Mouse (Mus musculus): ENCODE measurements around the gene Spdl1. TPM values are rescaled to one million over a fixed set of nuclear protein-coding genes. Genes with fewer than 3 reads are reported as not detected.
"Not testable (repeated sequence)": the region's sequence is repeated elsewhere in the genome, so short reads cannot be mapped to it uniquely, and the experiment has no call there.

The Spdl1 gene
- polyA plus RNA-seq, 1 experiment from 2014 or later = 26.3 TPM

DNA sequence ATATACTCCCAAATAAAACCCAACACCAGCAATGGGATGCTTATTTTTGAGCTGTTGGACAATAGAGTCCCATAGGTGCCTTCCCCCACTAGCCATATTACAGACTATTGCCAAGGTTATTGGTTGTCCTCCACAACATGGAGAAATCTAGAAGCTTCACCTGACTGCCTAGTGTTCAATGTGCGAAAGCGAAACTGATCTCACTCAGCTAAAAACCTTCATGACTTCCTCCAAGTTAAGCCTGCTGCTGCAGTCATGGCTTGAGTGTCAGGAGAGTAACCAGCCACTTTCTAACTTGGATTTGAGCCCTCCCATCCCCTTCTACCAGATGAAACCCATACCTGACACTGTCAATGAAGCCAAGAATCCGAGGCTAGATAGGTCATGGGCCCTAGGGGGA is 5.6 kb downstream of the Spdl1 start:
- H3K9me3 ChIP-seq (ENCODE audit: control insufficient read depth, low read length) = no peaks in the 10 kb centered on the region
- H3K9ac ChIP-seq (ENCODE audit: low read length) = no peak overlapping the region
- no peak overlapping the region for H3K27ac ChIP-seq (ENCODE audit: low read depth, low read length)
- 92% methylated on average over 3 of the region's 3 CpGs for WGBS
- no peak overlapping the region for H3K4me2 ChIP-seq (ENCODE audit: low read depth)
- H3K4me1 ChIP-seq (ENCODE audit: control insufficient read depth, insufficient read depth, low read length) = peaks cover 5% of the 10 kb centered on the region
- ATAC-seq (ENCODE audit: insufficient read depth, low FRiP score, low TSS enrichment) (no peak), DNase-seq (ENCODE audit: low spot score) (no peak)
- H3K27me3 ChIP-seq (ENCODE audit: control insufficient read depth, insufficient read depth, low read length) = no peaks in the 10 kb centered on the region
- peaks cover 7% of the 10 kb centered on the region for H3K36me3 ChIP-seq (ENCODE audit: control insufficient read depth, insufficient read depth, low read length)
- no peak overlapping the region for H3K4me3 ChIP-seq (ENCODE audit: low read depth, low read length)

DNA sequence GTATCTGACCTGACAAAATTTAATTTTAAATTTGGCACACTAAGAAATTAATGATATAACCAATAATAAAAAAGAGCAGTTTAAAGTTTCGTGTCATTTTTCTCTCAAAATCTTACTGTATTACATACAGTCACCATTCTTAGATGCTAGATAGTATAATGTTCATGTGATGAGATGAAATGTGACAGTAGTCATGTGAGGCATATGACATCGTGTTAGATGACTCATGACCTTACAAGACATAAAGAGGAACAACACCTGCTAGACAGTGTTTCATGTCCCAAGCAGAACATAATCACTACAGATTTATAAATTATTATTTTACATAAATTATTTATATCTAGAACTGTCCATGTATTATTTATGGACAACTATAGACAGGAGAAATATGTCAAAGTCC is 6.5 kb downstream of the Spdl1 start:
- no peaks in the 10 kb centered on the region for H3K4me1 ChIP-seq (ENCODE audit: control insufficient read depth, insufficient read depth, low read length)
- H3K27ac ChIP-seq (ENCODE audit: low read depth, low read length) = no peak overlapping the region
- H3K27me3 ChIP-seq (ENCODE audit: control insufficient read depth, insufficient read depth, low read length) = no peaks in the 10 kb centered on the region
- ATAC-seq (ENCODE audit: insufficient read depth, low FRiP score, low TSS enrichment) (no peak), DNase-seq (ENCODE audit: low spot score) (no peak)
- H3K9ac ChIP-seq (ENCODE audit: low read length) = no peak overlapping the region
- no peak overlapping the region for H3K4me3 ChIP-seq (ENCODE audit: low read depth, low read length)
- H3K4me2 ChIP-seq (ENCODE audit: low read depth) = no peak overlapping the region
- H3K9me3 ChIP-seq (ENCODE audit: control insufficient read depth, low read length) = no peaks in the 10 kb centered on the region
- H3K36me3 ChIP-seq (ENCODE audit: control insufficient read depth, insufficient read depth, low read length) = peaks cover 9% of the 10 kb centered on the region
- 97% methylated on average over 2 of the region's 2 CpGs for WGBS

DNA sequence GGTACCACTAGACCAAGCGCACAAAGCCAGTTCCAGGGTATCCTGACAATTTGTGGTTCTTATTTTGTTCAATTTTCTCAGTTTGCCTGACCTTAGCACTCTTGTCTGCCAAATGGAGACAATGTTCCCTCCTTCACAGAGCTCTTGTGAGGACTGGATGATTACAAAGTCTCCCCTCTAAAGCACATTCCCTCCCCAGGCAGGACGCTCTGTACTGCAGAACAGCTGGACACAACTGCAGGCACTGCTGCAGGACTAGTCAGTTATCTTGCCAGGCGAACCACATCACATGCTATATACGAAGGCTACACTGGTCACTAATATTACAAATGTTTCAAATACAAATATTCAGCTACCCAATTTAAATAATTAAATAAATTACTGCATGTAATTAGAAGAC is 8.7 kb downstream of the Spdl1 start:
- DNase-seq (ENCODE audit: low spot score) = no peak
- Histone ChIP-seq H3K27ac (ENCODE audit: low read depth, low read length) (no peak overlapping the region), H3K9ac (ENCODE audit: low read length) (no peak overlapping the region), H3K4me1 (ENCODE audit: control insufficient read depth, insufficient read depth, low read length) (no peaks in the 10 kb centered on the region), H3K4me2 (ENCODE audit: low read depth) (no peak overlapping the region), H3K36me3 (ENCODE audit: control insufficient read depth, insufficient read depth, low read length) (peaks cover 11% of the 10 kb centered on the region), H3K9me3 (ENCODE audit: control insufficient read depth, low read length) (no peaks in the 10 kb centered on the region), H3K27me3 (ENCODE audit: control insufficient read depth, insufficient read depth, low read length) (no peaks in the 10 kb centered on the region), H3K4me3 (ENCODE audit: low read depth, low read length) (no peak overlapping the region)
- ATAC-seq (ENCODE audit: insufficient read depth, low FRiP score, low TSS enrichment) = no peak
- 93% methylated on average over 4 of the region's 4 CpGs for WGBS

DNA sequence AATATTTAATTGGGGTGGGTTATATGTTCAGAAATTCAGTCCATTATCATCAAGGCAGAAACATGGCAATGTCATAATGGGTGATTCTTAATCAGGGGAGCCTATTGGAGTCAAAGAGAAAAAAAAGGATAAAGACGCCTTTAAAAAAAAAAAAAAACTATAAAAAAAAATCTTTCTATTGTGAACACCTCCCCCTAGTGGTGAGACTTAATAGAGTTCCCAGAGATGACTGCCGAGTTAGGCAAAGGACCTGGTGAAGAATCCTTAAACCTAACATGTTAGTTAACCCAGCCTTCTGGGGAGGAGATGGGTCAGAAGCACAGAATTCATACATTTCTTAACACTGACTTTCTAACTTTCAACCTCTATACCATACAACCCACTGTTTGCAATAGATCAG is 18.7 kb downstream of the Spdl1 start:
- DNase-seq (ENCODE audit: low spot score) = no peak
- no peaks in the 10 kb centered on the region for H3K27me3 ChIP-seq (ENCODE audit: control insufficient read depth, insufficient read depth, low read length)
- H3K36me3 ChIP-seq (ENCODE audit: control insufficient read depth, insufficient read depth, low read length) = 0 out of 2 replicates have a peak, but pooled peaks cover 3% of the 10 kb centered on the region
- H3K4me1 ChIP-seq (ENCODE audit: control insufficient read depth, insufficient read depth, low read length) = no peaks in the 10 kb centered on the region
- no peak for ATAC-seq (ENCODE audit: insufficient read depth, low FRiP score, low TSS enrichment)
- H3K4me3 ChIP-seq (ENCODE audit: low read depth, low read length) = no peak overlapping the region
- H3K9ac ChIP-seq (ENCODE audit: low read length) = no peak overlapping the region
- no peak overlapping the region for H3K27ac ChIP-seq (ENCODE audit: low read depth, low read length)
- H3K9me3 ChIP-seq (ENCODE audit: control insufficient read depth, low read length) = no peaks in the 10 kb centered on the region
- WGBS = 32% methylated on average over 2 of the region's 2 CpGs
- H3K4me2 ChIP-seq (ENCODE audit: low read depth) = no peak overlapping the region

DNA sequence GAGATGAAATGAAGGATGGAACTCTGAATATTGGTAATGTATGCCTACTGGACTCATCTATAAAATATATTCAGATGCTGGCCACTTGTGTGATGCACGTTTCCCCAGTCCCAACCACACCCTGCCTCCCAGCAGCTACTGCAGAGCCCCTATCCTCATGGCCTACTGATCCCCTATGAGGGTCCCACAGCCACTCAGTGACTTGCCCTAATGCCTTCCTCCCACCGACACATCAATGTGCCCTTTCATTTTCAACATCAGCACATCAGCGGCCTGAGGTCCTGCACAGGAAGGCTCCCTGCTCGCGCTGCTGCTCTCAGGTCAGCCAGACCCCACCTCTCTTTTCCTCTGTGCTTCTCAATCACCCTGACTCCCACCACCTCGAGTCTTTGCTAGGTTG is 19.1 kb downstream of the Spdl1 start:
- Histone ChIP-seq H3K4me3 (ENCODE audit: low read depth, low read length) (no peak overlapping the region), H3K4me2 (ENCODE audit: low read depth) (no peak overlapping the region), H3K9me3 (ENCODE audit: control insufficient read depth, low read length) (no peaks in the 10 kb centered on the region), H3K4me1 (ENCODE audit: control insufficient read depth, insufficient read depth, low read length) (no peaks in the 10 kb centered on the region), H3K36me3 (ENCODE audit: control insufficient read depth, insufficient read depth, low read length) (0 out of 2 replicates have a peak, but pooled peaks cover 3% of the 10 kb centered on the region), H3K9ac (ENCODE audit: low read length) (no peak overlapping the region), H3K27ac (ENCODE audit: low read depth, low read length) (no peak overlapping the region), H3K27me3 (ENCODE audit: control insufficient read depth, insufficient read depth, low read length) (no peaks in the 10 kb centered on the region)
- WGBS = 91% methylated on average over 6 of the region's 6 CpGs
- ATAC-seq (ENCODE audit: insufficient read depth, low FRiP score, low TSS enrichment) = no peak
- no peak for DNase-seq (ENCODE audit: low spot score)

DNA sequence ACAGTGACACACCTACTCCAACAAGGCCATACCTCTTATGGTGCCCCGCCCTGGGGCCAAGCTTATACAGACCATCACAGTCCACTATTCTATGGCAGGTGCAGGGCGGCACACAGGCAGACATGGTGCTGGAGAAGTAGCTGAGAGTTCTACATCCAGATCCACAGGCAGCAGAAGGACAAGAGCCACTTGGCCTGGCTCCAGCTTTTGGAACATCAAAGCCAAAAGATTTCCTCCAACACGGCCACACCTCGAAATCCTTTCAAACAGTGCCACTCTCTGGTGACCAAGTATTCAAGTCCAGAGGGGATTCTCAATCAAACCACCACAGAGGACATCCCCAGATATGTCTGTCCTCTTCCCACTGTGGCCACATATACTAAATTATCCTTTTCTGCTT is 28.4 kb downstream of the Spdl1 start:
- H3K4me1 ChIP-seq (ENCODE audit: control insufficient read depth, insufficient read depth, low read length); H3K9ac ChIP-seq (ENCODE audit: low read length); H3K9me3 ChIP-seq (ENCODE audit: control insufficient read depth, low read length); H3K27me3 ChIP-seq (ENCODE audit: control insufficient read depth, insufficient read depth, low read length); H3K4me2 ChIP-seq (ENCODE audit: low read depth); DNase-seq (ENCODE audit: low spot score); H3K27ac ChIP-seq (ENCODE audit: low read depth, low read length); H3K36me3 ChIP-seq (ENCODE audit: control insufficient read depth, insufficient read depth, low read length); ATAC-seq (ENCODE audit: insufficient read depth, low FRiP score, low TSS enrichment); H3K4me3 ChIP-seq (ENCODE audit: low read depth, low read length): not testable (repeated sequence)
- 88% methylated on average over 4 of the region's 4 CpGs for WGBS

DNA sequence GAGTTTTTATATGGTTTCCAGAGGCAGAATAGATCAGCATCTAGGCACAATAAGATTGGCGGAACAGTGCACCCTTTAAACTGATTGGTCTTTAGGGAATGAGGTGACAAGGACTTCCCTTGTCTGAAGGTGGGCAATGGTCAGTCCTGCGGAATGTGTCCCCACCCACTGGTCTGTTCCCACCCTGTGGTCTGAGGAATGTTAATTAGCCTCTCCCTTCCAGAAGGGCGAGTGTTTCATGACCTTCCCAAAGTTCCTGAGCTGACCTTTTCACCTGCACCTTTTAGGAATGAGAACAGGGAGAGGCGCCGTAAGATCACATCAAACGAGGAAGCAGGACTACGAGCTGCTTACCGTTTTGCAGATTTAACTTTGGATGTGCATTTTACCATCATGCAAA is 35.4 kb downstream of the Spdl1 start:
- not testable (repeated sequence) for H3K9me3 ChIP-seq (ENCODE audit: control insufficient read depth, low read length); H3K4me2 ChIP-seq (ENCODE audit: low read depth); H3K36me3 ChIP-seq (ENCODE audit: control insufficient read depth, insufficient read depth, low read length); H3K4me3 ChIP-seq (ENCODE audit: low read depth, low read length); ATAC-seq (ENCODE audit: insufficient read depth, low FRiP score, low TSS enrichment); H3K27me3 ChIP-seq (ENCODE audit: control insufficient read depth, insufficient read depth, low read length); H3K4me1 ChIP-seq (ENCODE audit: control insufficient read depth, insufficient read depth, low read length); H3K9ac ChIP-seq (ENCODE audit: low read length); DNase-seq (ENCODE audit: low spot score); H3K27ac ChIP-seq (ENCODE audit: low read depth, low read length)
- 63% methylated on average over 8 of the region's 8 CpGs for WGBS

DNA sequence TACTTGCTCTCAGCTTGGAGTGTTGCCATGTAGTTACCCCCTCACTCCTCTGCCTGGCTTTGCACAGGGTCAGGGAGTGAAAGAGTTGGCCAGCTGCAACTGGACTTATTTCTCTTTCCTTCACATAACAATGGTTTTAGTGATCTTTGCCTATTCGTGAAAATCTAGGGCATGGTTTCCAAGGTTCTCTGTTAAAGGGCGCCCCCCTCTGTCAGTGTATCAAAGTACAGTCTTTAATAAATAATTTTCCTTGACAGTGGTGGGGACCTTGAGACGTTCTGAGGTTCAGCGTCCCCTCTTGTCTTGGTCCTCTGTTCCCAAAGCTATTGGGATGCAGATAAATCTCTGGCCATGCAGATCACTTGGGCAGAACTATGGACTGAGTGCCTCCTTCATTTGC is 37.3 kb downstream of the Spdl1 start:
- Histone ChIP-seq H3K4me1 (ENCODE audit: control insufficient read depth, insufficient read depth, low read length) (no peaks in the 10 kb centered on the region), H3K9ac (ENCODE audit: low read length) (no peak overlapping the region), H3K9me3 (ENCODE audit: control insufficient read depth, low read length) (no peaks in the 10 kb centered on the region), H3K27ac (ENCODE audit: low read depth, low read length) (no peak overlapping the region), H3K27me3 (ENCODE audit: control insufficient read depth, insufficient read depth, low read length) (no peaks in the 10 kb centered on the region), H3K36me3 (ENCODE audit: control insufficient read depth, insufficient read depth, low read length) (no peaks in the 10 kb centered on the region), H3K4me2 (ENCODE audit: low read depth) (no peak overlapping the region), H3K4me3 (ENCODE audit: low read depth, low read length) (no peak overlapping the region)
- WGBS = 28% methylated on average over 4 of the region's 4 CpGs
- ATAC-seq (ENCODE audit: insufficient read depth, low FRiP score, low TSS enrichment) (no peak), DNase-seq (ENCODE audit: low spot score) (no peak)

DNA sequence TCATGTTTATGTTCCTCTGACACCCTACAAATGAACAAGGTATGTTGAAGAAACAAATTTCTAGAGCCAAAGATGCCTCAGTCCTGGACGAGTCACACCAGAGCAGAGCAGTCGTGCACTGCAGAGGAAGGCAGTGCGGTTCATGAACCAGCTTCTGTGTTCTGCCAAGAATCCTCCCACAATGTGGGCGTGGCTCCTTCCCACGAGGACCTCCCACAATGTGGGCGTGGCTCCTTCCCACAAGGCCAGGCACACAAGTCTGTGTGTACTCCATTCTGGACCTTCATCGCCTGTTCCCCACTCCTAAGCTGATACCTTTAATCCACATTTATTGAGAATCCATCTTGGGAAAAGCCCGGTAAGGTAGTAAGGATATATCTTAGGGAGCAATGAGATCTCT is 41.6 kb downstream of the Spdl1 start:
- Histone ChIP-seq H3K36me3 (ENCODE audit: control insufficient read depth, insufficient read depth, low read length) (no peaks in the 10 kb centered on the region), H3K4me2 (ENCODE audit: low read depth) (no peak overlapping the region), H3K9me3 (ENCODE audit: control insufficient read depth, low read length) (no peaks in the 10 kb centered on the region), H3K4me1 (ENCODE audit: control insufficient read depth, insufficient read depth, low read length) (no peaks in the 10 kb centered on the region), H3K27me3 (ENCODE audit: control insufficient read depth, insufficient read depth, low read length) (no peaks in the 10 kb centered on the region), H3K4me3 (ENCODE audit: low read depth, low read length) (no peak overlapping the region), H3K27ac (ENCODE audit: low read depth, low read length) (no peak overlapping the region), H3K9ac (ENCODE audit: low read length) (no peak overlapping the region)
- 69% methylated on average over 8 of the region's 8 CpGs for WGBS
- DNase-seq (ENCODE audit: low spot score) (no peak), ATAC-seq (ENCODE audit: insufficient read depth, low FRiP score, low TSS enrichment) (no peak)

All from neural tube, embryonic 11.5 days (tissue).